Mouse (Mus musculus) left cerebral cortex, postnatal 10 days (tissue): ENCODE results near the gene Otulinl. TPM values are rescaled to one million over a fixed set of nuclear protein-coding genes. Genes with fewer than 3 reads are reported as not detected.

Experiments used
- DNase-seq, 2 experiments: peaks; one replicate each; pipeline ENCODE4 v3.0.0; 2021 to 2022; ENCODE audit warnings: low spot score in 2 of 2, mixed read lengths in 1 of 2; ENCODE audit errors: extremely low spot score in 1 of 2
- intact Hi-C: fragments of 180-260 bp; cut with DNase I; formaldehyde crosslinking; loops from one replicate; pipeline ENCODE4 v1.15.1; 2025
- total RNA-seq, 2 experiments: library from RNA; stranded (reverse); gene quantifications; 2 replicates each; pipeline ENCODE4 v1.2.3; 2021

Otulinl gene
- total RNA-seq, 2 experiments from 2014 or later: 26.2 to 26.5 TPM

- intact Hi-C loops: no loop called here
- DNase-seq: no peak
Observed at GRCm38 (mm10) chr15:27688041-27688651, 6.8 kb upstream of the Otulinl start.

- no peak for DNase-seq
- intact Hi-C loops: no loop called here
Observed at GRCm38 (mm10) chr15:27684813-27685212, 3.4 kb upstream of the Otulinl start.

- DNase-seq: no peak
Observed at GRCm38 (mm10) chr15:27683206-27683605, 1.8 kb upstream of the Otulinl start.

GRCm38 (mm10) chr15:27682619-27683018, 1.2 kb upstream of the Otulinl start:
- DNase-seq: no peak
- intact Hi-C loops: no loop called here

More at GRCm38 (mm10) chr15:27683206-27683605, 1.8 kb upstream of the Otulinl start:
- intact Hi-C loops: no loop called here

- no peak for DNase-seq
- intact Hi-C loops: no loop called here
Observed at GRCm38 (mm10) chr15:27680997-27681396, 382 bp downstream of the Otulinl start.

GRCm38 (mm10) chr15:27678511-27678910, 2.9 kb downstream of the Otulinl start:
- intact Hi-C loops: no loop called here
- DNase-seq: no peak

- no peak for DNase-seq
- intact Hi-C loops: no loop called here
Observed at GRCm38 (mm10) chr15:27677801-27678200, 3.6 kb downstream of the Otulinl start.

GRCm38 (mm10) chr15:27676211-27676610, 5.2 kb downstream of the Otulinl start:
- intact Hi-C loops: no loop called here
- DNase-seq: no peak

- no peak for DNase-seq
- intact Hi-C loops: no loop called here
Observed at GRCm38 (mm10) chr15:27675122-27675521, 6.3 kb downstream of the Otulinl start.

- intact Hi-C loops: no loop called here
- no peak for DNase-seq
Observed at GRCm38 (mm10) chr15:27674041-27674440, 7.3 kb downstream of the Otulinl start.

- intact Hi-C loops: no loop called here
- DNase-seq: no peak
Observed at GRCm38 (mm10) chr15:27673151-27673550, 8.2 kb downstream of the Otulinl start.

- DNase-seq: no peak
- intact Hi-C loops: no loop called here
Observed at GRCm38 (mm10) chr15:27672259-27672658, 9.1 kb downstream of the Otulinl start.

- no peak for DNase-seq
- intact Hi-C loops: no loop called here
Observed at GRCm38 (mm10) chr15:27671612-27672245, 9.7 kb downstream of the Otulinl start.

- DNase-seq: no peak
- intact Hi-C loops: no loop called here
Observed at GRCm38 (mm10) chr15:27670708-27671107, 10.7 kb downstream of the Otulinl start.

GRCm38 (mm10) chr15:27669931-27670411, 11.4 kb downstream of the Otulinl start:
- intact Hi-C loops: no loop called here
- no peak for DNase-seq

- peak in 1 of 2 experiments; percentile 28 for DNase-seq
- intact Hi-C loops: no loop called here
Observed at GRCm38 (mm10) chr15:27669276-27669675, 12.1 kb downstream of the Otulinl start.

- intact Hi-C loops: no loop called here
- DNase-seq: no peak
Observed at GRCm38 (mm10) chr15:27668557-27668956, 12.8 kb downstream of the Otulinl start.

- intact Hi-C loops: no loop called here
- DNase-seq: no peak
Observed at GRCm38 (mm10) chr15:27668001-27668461, 13.3 kb downstream of the Otulinl start.

- no peak for DNase-seq
- intact Hi-C loops: no loop called here
Observed at GRCm38 (mm10) chr15:27666911-27667539, 14.4 kb downstream of the Otulinl start.

GRCm38 (mm10) chr15:27665392-27665911, 15.9 kb downstream of the Otulinl start:
- DNase-seq: peak in 1 of 2 experiments; percentile 79

More at GRCm38 (mm10) chr15:27665392-27665911, 15.9 kb downstream of the Otulinl start:
- intact Hi-C loops: no loop called here
